8 mouse cellular contexts compared by ENCODE assay signal in genomic region chr1:82316111-82316745, GRCm38 (mm10). TPM values are rescaled to one million over a fixed set of nuclear protein-coding genes. Genes with fewer than 3 reads are reported as not detected.
DNase-seq lines count a peak whose midpoint lies in the region; ATAC-seq and TF ChIP-seq lines count a peak whose summit lies in the region.

Gene Rhbdd1, plus strand, starts transcription at chr1:82316452.

- peak within 1 kb of the TSS; percentile 78 for H3K4me2 ChIP-seq in lung, postnatal 0 days (replicated peaks; ENCODE audit: low read depth, low read length)

- no peaks in the 10 kb centered on the region for H3K36me3 ChIP-seq in hindbrain, embryonic 10.5 days
- H3K36me3 ChIP-seq in lung, postnatal 0 days (ENCODE audit: insufficient read depth, low read length) = no peaks in the 10 kb centered on the region

- H3K9me3 ChIP-seq in hindbrain, embryonic 10.5 days = no peaks in the 10 kb centered on the region
- no peaks in the 10 kb centered on the region for H3K9me3 ChIP-seq in lung, postnatal 0 days (ENCODE audit: low read length)

- TF ChIP-seq EP300 in lung, postnatal 0 days (IDR thresholded peaks at IDR 0.05) = no peak

- DNase-seq in MN1 (ENCODE audit: low spot score) = peak; percentile 99
- peak; percentile 98 for DNase-seq in cerebellum, adult 9-10 months
- peak; percentile 97 for DNase-seq in hindbrain, embryonic 10.5 days (ENCODE audit: low spot score)
- peak; percentile 97 for DNase-seq in layer of hippocampus, adult 9-11 months
- peak; percentile 98 for DNase-seq in lung, postnatal 0 days (ENCODE audit: low spot score)
- DNase-seq in ovary, postnatal 14 days (ENCODE audit: low spot score) = peak; percentile 95
- DNase-seq in thymus, postnatal 14 days = peak; percentile 97

- ATAC-seq in frontal cortex, adult (ENCODE audit: low TSS enrichment) = peak; percentile 100
- peak; percentile 99 for ATAC-seq in lung, postnatal 0 days

- H3K4me3 ChIP-seq in hindbrain, embryonic 10.5 days = peak within 1 kb of the TSS; percentile 82
- H3K4me3 ChIP-seq in lung, postnatal 0 days (ENCODE audit: low read depth, low read length) = peak within 1 kb of the TSS; percentile 87

- H3K4me1 ChIP-seq in hindbrain, embryonic 10.5 days (replicated peaks) = peaks cover 34% of the 10 kb centered on the region
- peaks cover 7% of the 10 kb centered on the region; the same call in 1 of the 2 replicates for H3K4me1 ChIP-seq in lung, postnatal 0 days (ENCODE audit: insufficient read depth, low read depth, low read length)

- WGBS in hindbrain, embryonic 10.5 days = 5% methylated on average over 47 of the region's 47 CpGs
- 5% methylated on average over 47 of the region's 47 CpGs for WGBS in lung, postnatal 0 days

- H3K27ac ChIP-seq in hindbrain, embryonic 10.5 days = peak within 1 kb of the TSS; percentile 95
- H3K27ac ChIP-seq in lung, postnatal 0 days (ENCODE audit: low read length) = peak within 1 kb of the TSS; percentile 94

- peak within 1 kb of the TSS; percentile 90 for H3K9ac ChIP-seq in lung, postnatal 0 days (replicated peaks; ENCODE audit: low read depth)

- TF ChIP-seq CTCF in lung, postnatal 0 days (IDR thresholded peaks at IDR 0.05) = no peak

- H3K27me3 ChIP-seq in hindbrain, embryonic 10.5 days (ENCODE audit: insufficient read depth, poor library complexity, severe bottlenecking) = 0 out of 2 replicates have a peak, but pooled peaks cover 2% of the 10 kb centered on the region
- H3K27me3 ChIP-seq in lung, postnatal 0 days (replicated peaks; ENCODE audit: insufficient read depth, low read length) = no peaks in the 10 kb centered on the region

RNA-seq across cellular contexts. Expression of gene Rhbdd1, which starts in this region (rescaled TPM):
- polyA plus RNA-seq in hindbrain, embryonic 10.5 days (2016; fragmentation: Nextera tagmentation; extraction: Ambion mirVana) = 9.0 and 9.7 TPM in 2 replicates
- polyA plus RNA-seq in lung, postnatal 0 days (2015; fragmentation: Nextera tagmentation; extraction: Ambion mirVana) = 7.8 and 8.1 TPM in 2 replicates

Comparison
In these comparisons a context has a peak if more than half of its experiments do, and no peak if none do; other contexts are left out.
1. Peak in every context shown above with its lines: DNase-seq, ATAC-seq, H3K4me3 ChIP-seq and H3K27ac ChIP-seq.